Mouse (Mus musculus) frontal cortex, postnatal 36 days (tissue): ENCODE data around the gene Csnk1g1.

Source experiments
- DNase-seq, 2 experiments: peaks; one replicate each; pipeline ENCODE4 v3.0.0; 2022; ENCODE audit warnings: low spot score in 2 of 2

Csnk1g1 gene

DNA sequence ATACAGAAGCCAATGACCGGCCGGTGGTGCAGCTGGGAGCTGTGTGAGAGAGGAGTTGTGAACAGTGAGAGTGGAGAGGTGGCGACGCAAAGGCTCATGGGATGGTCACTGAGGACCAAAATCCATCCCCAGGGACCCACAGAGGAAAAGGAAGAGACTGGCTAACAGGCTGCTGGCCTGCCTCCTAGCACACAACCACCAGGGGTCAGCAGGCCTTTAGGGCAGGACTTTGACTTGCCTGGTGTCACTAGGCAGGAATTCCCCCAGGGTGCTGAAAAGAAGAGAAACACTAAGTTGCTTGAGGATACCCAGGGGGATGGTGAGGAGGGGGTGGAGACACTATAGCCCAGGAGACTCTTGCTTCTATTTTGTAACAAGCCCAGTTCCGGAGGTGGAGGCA is 158.8 kb downstream of the Csnk1g1 start:
- DNase-seq: no peak

DNA sequence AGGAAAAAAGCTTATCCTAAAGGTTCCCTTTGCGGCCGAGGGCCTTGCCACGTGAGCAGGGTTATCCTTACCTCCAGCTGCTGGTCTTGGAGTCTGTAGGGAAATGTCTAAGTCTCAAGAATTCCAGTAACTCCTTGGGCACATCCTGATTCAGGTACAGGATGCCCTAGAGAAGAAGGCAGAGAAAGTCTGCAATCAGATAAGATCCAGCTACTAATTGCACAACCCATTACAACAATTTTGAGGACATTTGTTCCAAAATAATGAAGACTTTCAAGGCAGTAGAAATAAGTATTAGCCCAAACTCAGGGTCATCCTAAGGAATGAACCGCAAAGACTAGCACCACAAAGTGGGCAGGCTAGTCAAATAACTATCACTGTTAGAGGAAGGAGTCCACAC is 159.3 kb downstream of the Csnk1g1 start:
- DNase-seq: no peak

DNA sequence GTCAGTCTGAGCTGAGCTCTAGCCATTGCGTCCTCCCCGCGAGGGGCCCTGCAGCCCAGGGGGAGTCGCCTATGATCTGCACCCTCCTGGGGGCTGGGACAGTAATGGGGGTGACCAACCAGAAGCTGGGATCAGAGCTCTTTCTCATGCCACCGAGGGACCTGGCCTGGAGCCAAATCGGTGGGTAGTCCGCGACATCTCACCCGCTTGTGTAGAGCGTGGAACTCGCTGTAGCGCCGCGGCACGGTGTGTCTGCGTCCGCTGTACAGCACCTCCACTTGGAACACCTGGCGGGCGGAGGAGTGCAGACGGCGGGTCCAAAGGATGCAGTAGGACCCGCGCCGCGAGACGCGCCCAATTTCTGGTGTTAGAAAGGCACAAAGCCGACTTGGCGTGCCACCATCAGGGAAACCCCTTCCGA is 160.3 kb downstream of the Csnk1g1 start:
- no peak for DNase-seq

DNA sequence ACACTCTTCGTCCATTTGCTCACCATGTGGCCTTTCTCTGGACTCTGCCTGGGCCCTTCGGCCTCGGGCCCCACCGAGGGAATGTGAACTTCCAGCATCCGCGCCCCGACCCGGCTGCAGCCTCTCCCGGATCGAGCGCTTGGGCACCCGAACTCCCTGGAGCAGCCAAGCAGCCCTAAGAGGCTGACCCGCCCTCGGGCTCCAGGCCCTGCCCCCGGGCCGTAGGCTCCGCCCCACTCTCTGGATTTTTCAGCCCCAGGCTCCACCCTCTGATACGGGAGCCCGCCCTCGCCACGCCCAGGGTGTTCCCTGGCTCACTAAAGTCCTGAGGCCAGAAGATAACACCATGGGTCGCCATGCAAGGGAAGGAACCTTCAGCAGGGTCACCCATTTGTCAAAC is 160.9 kb downstream of the Csnk1g1 start, which contains the start of gene Snx22:
Snx22 (minus strand) TSS at position 137 of the 400 bp plus-strand sequence.
- DNase-seq: peak; percentile 57 to 61

DNA sequence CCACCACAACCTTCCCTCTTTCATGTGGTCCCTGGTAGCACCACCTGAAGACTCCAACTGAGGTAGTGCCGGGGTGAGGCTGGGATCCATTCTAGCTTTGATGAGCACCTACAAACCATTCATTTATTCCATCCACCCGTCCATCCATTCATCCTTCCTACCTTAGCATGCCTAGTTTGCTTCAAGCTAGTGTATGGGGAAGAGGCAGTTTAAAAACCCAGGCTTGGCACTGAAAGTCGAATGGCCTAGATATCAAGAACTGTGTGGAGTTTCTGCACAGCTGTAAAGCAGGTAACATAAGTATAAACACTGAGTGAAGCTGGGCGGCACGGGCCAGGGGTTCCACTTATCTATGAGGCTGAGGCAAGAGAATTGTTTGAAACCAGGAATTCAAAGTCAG is 161.4 kb downstream of the Csnk1g1 start:
- no peak for DNase-seq

DNA sequence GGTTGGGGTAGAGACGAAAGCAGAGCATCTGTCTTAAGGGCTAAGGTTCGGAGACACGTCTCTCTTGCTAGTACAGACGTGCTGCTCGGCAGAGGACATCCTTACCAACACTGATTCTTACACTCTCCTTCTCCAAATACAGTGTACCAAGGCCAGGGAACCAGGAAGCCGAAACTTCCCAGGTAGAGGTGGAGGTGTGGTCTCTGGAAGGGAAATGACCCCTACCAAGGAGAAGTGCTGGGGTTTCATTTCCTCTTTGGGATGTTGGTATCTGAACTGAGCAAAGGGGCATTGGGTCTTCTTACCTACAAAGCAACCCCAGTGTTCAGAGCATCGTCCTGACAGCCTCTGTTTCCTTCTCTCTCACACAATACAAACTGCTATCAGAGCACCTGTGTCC is 164.0 kb downstream of the Csnk1g1 start:
- no peak for DNase-seq

DNA sequence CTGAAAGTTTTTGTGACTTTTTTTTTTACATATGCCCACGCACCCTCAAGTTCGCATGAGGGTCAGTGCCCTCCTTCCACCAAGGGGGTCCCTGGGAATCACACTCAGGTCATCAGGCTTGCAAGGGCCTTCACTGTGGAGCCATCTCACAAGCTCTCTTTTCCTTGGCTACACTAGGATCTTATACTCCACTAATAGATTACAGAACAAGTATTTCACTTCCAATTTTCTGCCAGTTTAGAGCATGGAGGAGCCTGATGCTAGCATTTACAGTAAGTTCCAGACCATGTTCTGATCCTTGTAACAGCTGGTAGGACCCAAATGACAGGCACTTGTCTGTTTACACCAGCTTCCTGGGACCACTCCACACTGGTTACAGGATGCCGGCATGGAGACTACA is 169.3 kb downstream of the Csnk1g1 start:
- DNase-seq: no peak

DNA sequence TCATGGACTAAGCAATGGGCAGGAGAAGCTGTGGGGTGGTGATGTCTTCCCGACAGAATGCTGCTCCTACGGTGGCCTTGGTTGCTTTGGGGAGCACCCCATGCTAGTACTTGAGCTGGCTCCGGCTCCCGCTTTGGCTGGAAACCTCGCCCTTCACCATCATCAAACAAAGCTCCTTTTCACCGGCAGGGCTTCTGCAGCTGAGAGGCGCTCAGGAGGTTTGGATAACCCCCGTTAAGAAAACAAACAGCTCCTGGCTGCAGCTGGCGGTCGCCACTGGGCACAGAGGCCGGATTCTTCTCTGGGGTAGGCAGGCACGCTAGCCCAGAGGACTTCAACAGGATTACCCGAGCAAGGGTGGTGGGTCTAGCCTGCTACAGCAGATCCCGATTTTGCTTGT is 169.8 kb downstream of the Csnk1g1 start:
- no peak for DNase-seq

DNA sequence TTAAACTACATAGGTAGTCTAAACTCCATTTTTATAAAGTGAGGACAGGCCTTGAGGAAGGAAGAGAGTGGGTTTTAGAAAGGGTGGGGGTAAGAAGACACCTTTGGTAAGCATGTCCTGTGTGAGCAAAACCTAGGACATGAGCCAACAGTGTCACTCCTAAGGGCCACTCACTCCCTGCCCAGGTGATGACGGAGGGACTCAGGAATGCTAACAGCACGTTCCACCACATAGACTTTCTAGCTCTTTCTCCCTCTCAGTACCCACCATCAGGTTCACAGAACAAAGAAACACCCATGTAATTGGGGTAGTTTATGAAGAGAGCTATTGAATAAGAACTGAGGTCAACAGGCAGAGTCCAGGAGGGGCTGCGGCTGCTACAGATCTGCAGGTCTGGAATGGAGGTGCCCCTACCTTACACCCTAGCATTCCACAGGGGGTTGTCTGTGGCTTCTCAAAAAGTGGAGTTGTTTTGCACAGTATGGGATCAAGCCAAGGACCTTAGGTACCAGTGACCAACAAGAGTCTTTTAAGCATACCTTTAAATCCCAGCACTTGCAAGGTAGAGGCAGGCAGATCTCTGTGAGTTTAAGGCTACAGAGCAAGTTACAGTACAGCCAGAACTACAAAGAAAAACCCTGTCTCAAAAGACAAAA is 172.2 kb downstream of the Csnk1g1 start:
- no peak for DNase-seq

DNA sequence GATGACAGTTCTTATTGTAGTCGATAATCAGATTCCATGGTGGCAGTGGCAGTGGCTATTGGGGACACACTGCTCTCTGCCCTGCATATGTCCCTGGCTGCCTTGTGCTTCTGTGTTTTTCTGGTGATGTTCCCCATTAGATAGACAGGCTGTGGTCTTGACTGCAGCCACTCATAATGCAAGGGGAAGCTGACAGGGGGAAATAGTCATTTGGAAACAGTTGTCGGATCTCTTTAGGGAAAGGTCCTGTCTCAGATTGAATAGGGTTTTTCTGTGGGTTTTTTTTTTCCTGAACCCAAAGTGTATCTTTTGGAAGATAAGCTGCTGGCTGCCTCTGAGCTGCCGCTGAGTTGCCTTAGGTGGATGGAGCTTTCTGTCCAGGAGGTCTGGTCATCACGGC is 173.3 kb downstream of the Csnk1g1 start:
- DNase-seq: no peak

DNA sequence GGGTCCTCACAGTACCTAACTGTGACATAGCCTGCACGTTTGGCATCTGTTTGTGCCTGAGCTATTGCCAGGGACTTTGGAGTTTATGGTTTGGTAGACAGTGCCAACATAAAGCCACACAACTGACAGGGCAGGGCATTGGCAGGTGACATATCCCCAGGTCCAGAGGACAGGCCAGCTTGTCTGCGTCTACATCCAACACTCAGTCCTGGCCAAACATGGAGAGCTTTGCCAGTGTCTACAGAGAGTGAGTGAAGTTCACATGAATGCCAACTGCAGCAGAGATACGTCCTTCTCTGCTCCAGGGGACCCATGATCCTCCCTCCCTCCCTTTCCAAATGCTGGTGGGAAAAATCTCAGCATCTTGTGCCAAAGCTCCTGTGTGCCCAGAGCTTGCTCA is 175.4 kb downstream of the Csnk1g1 start:
- no peak for DNase-seq

DNA sequence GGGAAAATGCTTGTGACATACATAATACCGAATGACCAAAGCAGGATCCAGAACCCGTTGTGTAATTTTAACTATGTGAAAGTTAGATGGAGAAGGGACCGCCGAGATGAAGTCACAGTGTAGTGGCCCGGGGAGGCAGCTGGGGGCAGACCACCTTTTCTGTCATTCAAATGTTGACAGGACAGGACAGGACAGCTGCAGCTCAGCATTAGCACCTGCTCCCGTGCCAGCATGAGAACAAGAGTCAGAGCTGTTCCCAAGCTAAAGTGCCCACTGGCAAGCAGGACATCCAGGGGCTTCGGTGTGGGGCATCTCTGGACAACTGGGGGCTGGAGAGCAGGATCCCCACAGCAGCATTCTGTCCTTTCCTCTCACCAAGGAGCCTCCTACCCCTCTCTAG is 178.3 kb downstream of the Csnk1g1 start:
- no peak for DNase-seq

DNA sequence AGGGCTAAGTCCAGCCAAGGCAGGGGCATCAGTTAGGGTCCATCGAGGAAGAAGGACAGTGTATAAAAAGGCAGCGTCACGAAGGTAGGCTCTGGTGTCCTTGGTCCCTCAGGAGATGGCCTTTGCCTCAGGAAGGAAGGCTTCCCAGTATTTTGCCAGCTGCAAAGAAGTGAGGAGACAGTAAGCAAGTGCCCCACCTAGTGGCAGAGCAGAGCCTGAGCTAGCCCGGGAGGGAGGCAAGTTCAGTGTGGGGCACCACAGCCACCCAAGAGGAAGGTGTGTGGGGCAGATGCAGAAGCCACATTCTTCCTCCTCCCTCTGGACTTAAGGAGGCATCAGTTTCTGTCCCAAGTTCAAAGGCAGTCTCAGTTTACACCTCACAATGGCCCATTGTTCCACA is 179.7 kb downstream of the Csnk1g1 start:
- peak; percentile 51 to 52 for DNase-seq

DNA sequence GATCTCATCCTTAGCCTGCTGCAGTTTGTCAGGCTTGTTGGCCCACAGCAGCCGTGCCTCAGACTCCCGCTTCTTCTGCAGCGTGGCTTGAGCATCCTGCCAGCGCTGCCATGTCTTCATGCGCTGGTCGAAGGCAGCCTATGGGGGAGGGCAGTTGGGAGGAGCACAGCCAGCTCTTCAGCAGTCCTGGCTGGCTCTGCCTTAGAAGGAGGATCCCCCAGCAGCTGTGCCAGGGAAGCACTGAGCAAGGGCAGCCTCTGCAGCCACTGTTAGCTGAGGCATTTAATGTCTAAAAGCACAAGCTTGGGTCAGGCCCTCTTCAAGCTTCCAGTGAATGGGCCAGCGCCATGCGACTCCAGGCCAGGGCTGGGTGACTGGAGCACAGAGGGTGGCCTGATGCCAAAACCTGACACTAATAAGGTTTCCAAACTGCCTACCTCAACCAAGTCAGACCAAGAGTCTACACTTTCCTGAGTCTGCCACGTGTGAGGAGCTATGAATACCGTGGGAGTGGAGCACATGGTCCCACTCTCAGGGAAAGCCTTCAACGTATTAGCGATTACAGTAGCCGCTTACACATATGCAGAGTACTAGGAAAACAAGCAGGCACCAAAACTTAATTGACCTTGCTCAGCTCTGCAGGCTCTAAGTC is 182.0 kb downstream of the Csnk1g1 start:
- no peak for DNase-seq

DNA sequence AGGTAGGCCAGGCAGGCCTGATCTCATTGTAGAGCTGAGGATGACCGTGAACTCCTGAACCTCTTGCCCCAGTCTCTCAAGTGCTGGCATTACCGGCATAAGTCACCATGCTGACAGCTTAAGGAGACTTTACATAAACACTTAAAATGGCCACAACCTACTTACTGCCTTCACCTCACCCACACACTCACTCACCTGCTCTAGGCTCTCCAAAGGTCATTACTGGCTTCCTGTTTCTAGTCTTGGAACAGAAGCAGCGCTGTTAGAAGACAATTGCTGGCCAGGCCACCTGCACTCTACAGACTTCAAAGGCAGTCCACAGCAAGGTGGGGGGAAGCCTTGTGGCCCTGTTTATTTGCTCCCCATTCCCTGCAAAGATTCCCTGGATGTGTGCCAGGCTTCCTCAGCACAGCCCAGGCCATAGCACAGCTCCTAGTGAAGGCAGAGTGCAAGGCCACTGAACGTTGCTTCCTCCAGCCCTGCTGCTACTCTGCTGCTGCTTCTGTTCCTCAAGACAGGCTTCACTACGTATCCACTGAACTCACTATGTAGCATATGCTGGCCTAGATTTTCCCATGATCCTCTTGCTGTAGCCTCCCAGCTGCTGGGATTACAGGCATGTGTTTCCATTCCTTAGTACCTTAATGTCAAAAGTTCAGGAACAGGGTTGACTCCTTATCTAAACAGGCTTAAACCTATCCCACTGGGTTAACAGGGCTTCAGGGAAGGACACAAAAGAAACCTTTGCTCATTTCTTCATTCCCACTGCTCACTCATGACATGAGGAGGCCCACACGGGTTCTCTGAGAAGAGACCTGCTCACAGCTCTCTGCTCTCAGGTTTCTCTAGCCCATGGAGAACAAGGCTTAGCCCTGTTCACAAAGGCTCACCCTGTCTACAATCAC is 182.9 kb downstream of the Csnk1g1 start:
- DNase-seq: no peak

DNA sequence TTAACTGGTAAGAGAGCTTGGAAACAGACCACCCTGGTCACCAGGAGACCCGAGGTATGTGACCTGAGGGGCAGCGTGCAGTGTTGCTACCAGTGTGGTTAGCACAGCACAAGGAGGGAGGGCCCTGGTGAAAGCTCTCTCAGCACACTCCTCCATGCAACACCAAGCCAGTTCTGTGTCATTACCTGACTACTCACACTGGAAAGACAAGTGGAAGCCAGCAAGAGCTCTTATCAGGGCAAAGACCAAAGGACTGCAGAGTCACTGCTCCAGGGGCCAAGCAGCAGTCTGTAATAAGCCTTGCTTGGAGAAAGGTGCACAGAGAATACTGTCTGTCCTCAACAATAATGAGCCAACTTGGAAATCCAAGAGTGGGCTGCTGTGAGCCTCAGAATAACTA is 183.9 kb downstream of the Csnk1g1 start:
- DNase-seq: no peak
